Mouse (Mus musculus): ENCODE results near the gene Fbh1. TPM values are rescaled to one million over a fixed set of nuclear protein-coding genes. Genes with fewer than 3 reads are reported as not detected.
"Not testable (repeated sequence)": the region's sequence is repeated elsewhere in the genome, so short reads cannot be mapped to it uniquely, and the experiment has no call there.

The Fbh1 gene
- polyA plus RNA-seq, 1 experiment from 2014 or later: 119 TPM

DNA sequence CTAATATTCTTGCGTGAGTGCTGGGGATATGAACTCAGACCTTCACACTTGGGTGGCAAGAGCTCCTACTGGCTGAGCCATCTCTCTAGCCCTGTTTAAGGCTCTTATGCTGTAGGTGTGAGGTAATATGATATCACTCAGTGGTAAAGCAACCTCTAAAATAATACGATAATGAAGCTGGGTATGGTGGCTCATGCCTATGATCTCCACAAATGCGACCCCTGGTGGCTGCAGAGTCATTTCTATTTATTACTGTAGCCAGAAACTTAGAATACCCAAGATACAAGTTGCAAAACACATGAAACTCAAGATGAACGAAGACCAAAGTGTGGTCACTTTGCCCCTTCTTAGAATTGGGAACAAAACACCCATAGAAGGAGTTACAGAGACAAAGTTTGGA is 67.3 kb downstream of the Fbh1 start:
- H3K4me1 ChIP-seq (ENCODE audit: control insufficient read depth, insufficient read depth, low read length); ATAC-seq; H3K9me3 ChIP-seq (replicated peaks; ENCODE audit: control insufficient read depth, low read length); H3K9ac ChIP-seq (ENCODE audit: low read length); H3K36me3 ChIP-seq (ENCODE audit: control insufficient read depth, insufficient read depth, low read length); H3K4me3 ChIP-seq (ENCODE audit: low read depth, low read length); H3K4me2 ChIP-seq (ENCODE audit: low read length); H3K27ac ChIP-seq (ENCODE audit: low read depth, low read length); H3K27me3 ChIP-seq (replicated peaks; ENCODE audit: control insufficient read depth, insufficient read depth, low read length): not testable (repeated sequence)
- WGBS: 56% methylated on average over 4 of the region's 4 CpGs
- DNase-seq (ENCODE audit: low spot score): peak; percentile 46

GRCm38 (mm10) chr2:11708538-11708937 is 68.8 kb downstream of the Fbh1 start:
- H3K4me1 ChIP-seq (ENCODE audit: control insufficient read depth, insufficient read depth, low read length): peaks cover 9% of the 10 kb centered on the region
- H3K36me3 ChIP-seq (ENCODE audit: control insufficient read depth, insufficient read depth, low read length): no peaks in the 10 kb centered on the region
- 89% methylated on average over 5 of the region's 5 CpGs for WGBS
- DNase-seq (ENCODE audit: low spot score) (no peak), ATAC-seq (no peak)
- no peak overlapping the region for H3K4me2 ChIP-seq (ENCODE audit: low read length)
- no peak overlapping the region for H3K9ac ChIP-seq (ENCODE audit: low read length)
- H3K27me3 ChIP-seq (replicated peaks; ENCODE audit: control insufficient read depth, insufficient read depth, low read length): no peaks in the 10 kb centered on the region; the same call in 1 of the 2 replicates
- H3K27ac ChIP-seq (ENCODE audit: low read depth, low read length): no peak overlapping the region
- no peaks in the 10 kb centered on the region for H3K9me3 ChIP-seq (replicated peaks; ENCODE audit: control insufficient read depth, low read length)
- no peak overlapping the region for H3K4me3 ChIP-seq (ENCODE audit: low read depth, low read length)

- Histone ChIP-seq H3K9me3 (replicated peaks; ENCODE audit: control insufficient read depth, low read length) (no peaks in the 10 kb centered on the region), H3K36me3 (ENCODE audit: control insufficient read depth, insufficient read depth, low read length) (no peaks in the 10 kb centered on the region), H3K4me1 (ENCODE audit: control insufficient read depth, insufficient read depth, low read length) (peaks cover 9% of the 10 kb centered on the region), H3K27ac (ENCODE audit: low read depth, low read length) (no peak overlapping the region), H3K9ac (ENCODE audit: low read length) (no peak overlapping the region), H3K4me3 (ENCODE audit: low read depth, low read length) (0 out of 2 replicates have a peak overlapping the region, but pooled peaks have one; percentile 45), H3K27me3 (replicated peaks; ENCODE audit: control insufficient read depth, insufficient read depth, low read length) (no peaks in the 10 kb centered on the region; the same call in 1 of the 2 replicates), H3K4me2 (ENCODE audit: low read length) (peak overlapping the region; percentile 99)
- 39% methylated on average over 6 of the region's 6 CpGs for WGBS
- DNase-seq (ENCODE audit: low spot score) (peak; percentile 7), ATAC-seq (no peak)
Measured at GRCm38 (mm10) chr2:11706746-11707065, 70.7 kb downstream of the Fbh1 start.

- Histone ChIP-seq H3K4me1 (ENCODE audit: control insufficient read depth, insufficient read depth, low read length) (peaks cover 9% of the 10 kb centered on the region), H3K9ac (ENCODE audit: low read length) (peak overlapping the region; percentile 63), H3K27ac (ENCODE audit: low read depth, low read length) (no peak overlapping the region), H3K4me3 (ENCODE audit: low read depth, low read length) (peak overlapping the region; percentile 45), H3K27me3 (replicated peaks; ENCODE audit: control insufficient read depth, insufficient read depth, low read length) (no peaks in the 10 kb centered on the region; the same call in 1 of the 2 replicates), H3K36me3 (ENCODE audit: control insufficient read depth, insufficient read depth, low read length) (no peaks in the 10 kb centered on the region), H3K9me3 (replicated peaks; ENCODE audit: control insufficient read depth, low read length) (no peaks in the 10 kb centered on the region), H3K4me2 (ENCODE audit: low read length) (peak overlapping the region; percentile 99)
- WGBS: 4% methylated on average over 28 of the region's 28 CpGs
- ATAC-seq: peak; percentile 53; the same call in 1 of the 2 replicates
- peak; percentile 17 for DNase-seq (ENCODE audit: low spot score)
Measured at GRCm38 (mm10) chr2:11706030-11706745, 71.2 kb downstream of the Fbh1 start.

- peak within 1 kb of the TSS; percentile 63 for H3K9ac ChIP-seq (ENCODE audit: low read length)
- H3K36me3 ChIP-seq (ENCODE audit: control insufficient read depth, insufficient read depth, low read length): no peaks in the 10 kb centered on the region
- ATAC-seq (peak; percentile 74), DNase-seq (ENCODE audit: low spot score) (peak; percentile 36)
- no peak within 1 kb of the TSS for H3K27ac ChIP-seq (ENCODE audit: low read depth, low read length)
- peak within 1 kb of the TSS; percentile 45 for H3K4me3 ChIP-seq (ENCODE audit: low read depth, low read length)
- H3K27me3 ChIP-seq (replicated peaks; ENCODE audit: control insufficient read depth, insufficient read depth, low read length): no peaks in the 10 kb centered on the region; the same call in 1 of the 2 replicates
- H3K4me1 ChIP-seq (ENCODE audit: control insufficient read depth, insufficient read depth, low read length): peaks cover 9% of the 10 kb centered on the region
- 1% methylated on average over 37 of the region's 37 CpGs for WGBS
- peak within 1 kb of the TSS; percentile 99 for H3K4me2 ChIP-seq (ENCODE audit: low read length)
- H3K9me3 ChIP-seq (replicated peaks; ENCODE audit: control insufficient read depth, low read length): no peaks in the 10 kb centered on the region
Measured at GRCm38 (mm10) chr2:11705201-11706025, 72.0 kb downstream of the Fbh1 start, which contains the start of gene Il15ra. Gene Il15ra (plus strand): TSS chr2:11705290.

DNA sequence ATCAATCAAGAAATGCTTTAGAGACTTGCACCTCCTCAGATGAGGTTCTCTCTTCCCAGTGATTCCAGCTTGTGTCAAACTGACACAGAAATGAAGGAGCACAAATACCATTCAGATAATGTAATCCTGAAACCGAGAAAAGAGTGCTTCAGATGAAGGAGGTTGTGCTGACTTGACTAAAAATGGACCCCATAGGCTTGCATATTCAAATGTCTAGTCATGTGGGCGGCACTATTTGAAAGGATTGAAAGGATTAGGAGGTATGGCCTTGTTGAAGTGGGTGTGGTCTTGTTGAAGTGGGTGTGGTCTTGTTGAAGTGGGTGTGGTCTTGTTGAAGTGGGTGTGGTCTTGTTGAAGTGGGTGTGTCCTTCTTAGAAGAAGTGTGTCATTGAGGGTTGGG is 77.5 kb downstream of the Fbh1 start:
- H3K4me2 ChIP-seq (ENCODE audit: low read length): no peak overlapping the region
- 89% methylated on average over 2 of the region's 2 CpGs for WGBS
- no peak overlapping the region for H3K27ac ChIP-seq (ENCODE audit: low read depth, low read length)
- H3K4me3 ChIP-seq (ENCODE audit: low read depth, low read length): no peak overlapping the region
- no peaks in the 10 kb centered on the region for H3K36me3 ChIP-seq (ENCODE audit: control insufficient read depth, insufficient read depth, low read length)
- H3K9me3 ChIP-seq (replicated peaks; ENCODE audit: control insufficient read depth, low read length): no peaks in the 10 kb centered on the region
- H3K27me3 ChIP-seq (replicated peaks; ENCODE audit: control insufficient read depth, insufficient read depth, low read length): no peaks in the 10 kb centered on the region
- no peak overlapping the region for H3K9ac ChIP-seq (ENCODE audit: low read length)
- H3K4me1 ChIP-seq (ENCODE audit: control insufficient read depth, insufficient read depth, low read length): no peaks in the 10 kb centered on the region
- ATAC-seq: no peak
- no peak for DNase-seq (ENCODE audit: low spot score)

DNA sequence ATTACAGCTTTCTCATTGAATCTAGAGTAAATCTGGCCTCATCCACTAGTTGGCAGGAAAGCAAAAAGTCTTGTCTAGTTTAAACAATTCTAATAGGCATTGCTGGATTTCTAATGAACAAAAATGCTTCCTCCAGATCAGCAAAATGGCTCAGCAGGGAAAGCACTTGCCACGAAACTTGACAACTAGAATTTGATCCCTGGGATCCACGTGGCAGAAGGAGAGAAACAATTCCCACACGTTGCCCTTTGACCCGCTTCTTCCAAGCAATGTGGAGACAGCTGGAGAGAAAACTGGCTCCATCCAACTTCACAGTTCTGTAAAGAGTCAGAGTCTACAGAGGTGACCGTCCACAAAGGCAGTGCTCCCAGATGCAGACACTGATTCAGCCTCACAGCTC is 78.4 kb downstream of the Fbh1 start:
- H3K27me3 ChIP-seq (replicated peaks; ENCODE audit: control insufficient read depth, insufficient read depth, low read length): no peaks in the 10 kb centered on the region

DNA sequence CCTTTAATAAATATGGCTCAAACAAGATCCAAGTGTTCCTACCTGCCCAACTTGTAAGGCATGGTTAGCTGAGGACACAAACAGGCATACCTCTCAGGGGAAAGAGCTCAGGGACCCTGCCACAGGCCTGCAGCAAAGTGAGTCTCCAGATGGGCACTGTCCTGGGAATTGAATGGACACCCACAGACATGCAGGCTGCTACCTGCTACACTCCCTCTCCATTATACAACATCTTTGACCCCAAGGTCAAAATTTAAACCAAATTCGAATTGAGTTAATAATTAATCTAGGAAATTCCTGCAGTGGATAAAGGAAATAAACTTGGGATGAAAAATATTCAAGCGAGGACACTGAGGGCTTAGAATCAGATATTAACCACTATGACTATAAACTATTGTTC is 81.5 kb downstream of the Fbh1 start:
- H3K27ac ChIP-seq (ENCODE audit: low read depth, low read length): no peak overlapping the region
- H3K36me3 ChIP-seq (ENCODE audit: control insufficient read depth, insufficient read depth, low read length): no peaks in the 10 kb centered on the region
- H3K4me2 ChIP-seq (ENCODE audit: low read length): no peak overlapping the region
- no peak for ATAC-seq
- DNase-seq (ENCODE audit: low spot score): no peak
- no peaks in the 10 kb centered on the region for H3K4me1 ChIP-seq (ENCODE audit: control insufficient read depth, insufficient read depth, low read length)
- no peak overlapping the region for H3K9ac ChIP-seq (ENCODE audit: low read length)
- H3K27me3 ChIP-seq (replicated peaks; ENCODE audit: control insufficient read depth, insufficient read depth, low read length): no peaks in the 10 kb centered on the region
- no peak overlapping the region for H3K4me3 ChIP-seq (ENCODE audit: low read depth, low read length)
- no peaks in the 10 kb centered on the region for H3K9me3 ChIP-seq (replicated peaks; ENCODE audit: control insufficient read depth, low read length)
- WGBS: 70% methylated on average over 2 of the region's 2 CpGs

More for the DNA sequence above, 78.4 kb downstream of the Fbh1 start:
- 69% methylated on average over 5 of the region's 5 CpGs for WGBS
- no peak overlapping the region for H3K4me2 ChIP-seq (ENCODE audit: low read length)
- no peak overlapping the region for H3K27ac ChIP-seq (ENCODE audit: low read depth, low read length)
- DNase-seq (ENCODE audit: low spot score) (no peak), ATAC-seq (no peak)
- H3K4me3 ChIP-seq (ENCODE audit: low read depth, low read length): no peak overlapping the region
- H3K9me3 ChIP-seq (replicated peaks; ENCODE audit: control insufficient read depth, low read length): no peaks in the 10 kb centered on the region
- H3K36me3 ChIP-seq (ENCODE audit: control insufficient read depth, insufficient read depth, low read length): no peaks in the 10 kb centered on the region
- no peaks in the 10 kb centered on the region for H3K4me1 ChIP-seq (ENCODE audit: control insufficient read depth, insufficient read depth, low read length)
- no peak overlapping the region for H3K9ac ChIP-seq (ENCODE audit: low read length)

DNA sequence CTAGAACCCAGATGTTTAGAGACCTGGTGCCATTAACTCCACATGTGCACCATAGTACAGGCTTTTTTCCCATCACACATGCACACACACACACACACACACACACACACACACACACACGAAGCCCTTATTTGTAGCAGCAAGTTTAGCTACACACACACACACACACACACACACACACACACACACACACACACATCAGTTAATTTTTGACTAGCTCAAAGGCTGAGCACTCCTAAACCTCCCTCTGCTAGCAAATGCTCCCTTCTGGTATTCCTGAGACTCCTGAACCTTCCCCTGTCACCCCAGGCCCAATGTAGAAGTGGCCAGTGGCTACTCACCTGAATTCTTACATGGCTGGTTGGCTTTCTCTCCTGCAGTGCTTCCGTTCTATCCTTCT is 83.3 kb downstream of the Fbh1 start:
- Histone ChIP-seq H3K4me3 (ENCODE audit: low read depth, low read length) (no peak overlapping the region), H3K4me2 (ENCODE audit: low read length) (no peak overlapping the region), H3K27me3 (replicated peaks; ENCODE audit: control insufficient read depth, insufficient read depth, low read length) (no peaks in the 10 kb centered on the region), H3K9ac (ENCODE audit: low read length) (no peak overlapping the region), H3K4me1 (ENCODE audit: control insufficient read depth, insufficient read depth, low read length) (no peaks in the 10 kb centered on the region), H3K9me3 (replicated peaks; ENCODE audit: control insufficient read depth, low read length) (no peaks in the 10 kb centered on the region), H3K36me3 (ENCODE audit: control insufficient read depth, insufficient read depth, low read length) (no peaks in the 10 kb centered on the region), H3K27ac (ENCODE audit: low read depth, low read length) (no peak overlapping the region)
- DNase-seq (ENCODE audit: low spot score) (no peak), ATAC-seq (no peak)
- 95% methylated on average over 2 of the region's 2 CpGs for WGBS

Measured in forebrain, embryonic 14.5 days (tissue).